Mouse (Mus musculus): ENCODE measurements at regions not wholly inside any gene's neighbourhood (a gene's known extent, or its start where the extent isn't known, plus 50 kb on each side); places are given as distances from the start of the nearest gene placed in this dataset.

GRCm38 (mm10) chr15:93874206-93874605 is 278.5 kb upstream of the Prickle1 start:
- no peak for ATAC-seq (ENCODE audit: low FRiP score)
- H3K9ac ChIP-seq (ENCODE audit: low read depth, low read length), result no peak overlapping the region
- no peak overlapping the region for H3K4me3 ChIP-seq (ENCODE audit: low read depth, low read length)
- no peak overlapping the region for H3K27ac ChIP-seq (ENCODE audit: low read depth, low read length)
- H3K9me3 ChIP-seq (ENCODE audit: control insufficient read depth, low read length), result no peaks in the 10 kb centered on the region
- H3K4me2 ChIP-seq (replicated peaks; ENCODE audit: low read depth, low read length), result no peak overlapping the region
- H3K27me3 ChIP-seq (ENCODE audit: control insufficient read depth, insufficient read depth, low read length), result no peaks in the 10 kb centered on the region
- no peaks in the 10 kb centered on the region for H3K4me1 ChIP-seq (replicated peaks; ENCODE audit: control insufficient read depth, insufficient read depth, low read length)
- no peak for DNase-seq (ENCODE audit: low spot score)
- whole genome bisulfite sequencing, result 79% methylated on average over 6 of the region's 6 CpGs
- H3K36me3 ChIP-seq (ENCODE audit: control insufficient read depth, insufficient read depth, low read length), result no peaks in the 10 kb centered on the region

GRCm38 (mm10) chr15:93857336-93857901 is 261.7 kb upstream of the Prickle1 start:
- H3K4me3 ChIP-seq (ENCODE audit: low read depth, low read length), result no peak overlapping the region
- WGBS, result 90% methylated on average over 12 of the region's 12 CpGs
- H3K27me3 ChIP-seq (ENCODE audit: control insufficient read depth, insufficient read depth, low read length), result no peaks in the 10 kb centered on the region
- H3K9ac ChIP-seq (ENCODE audit: low read depth, low read length), result no peak overlapping the region
- ATAC-seq (ENCODE audit: low FRiP score), result no peak
- H3K4me2 ChIP-seq (replicated peaks; ENCODE audit: low read depth, low read length), result no peak overlapping the region
- no peak for DNase-seq (ENCODE audit: low spot score)
- H3K27ac ChIP-seq (ENCODE audit: low read depth, low read length), result no peak overlapping the region
- no peaks in the 10 kb centered on the region for H3K9me3 ChIP-seq (ENCODE audit: control insufficient read depth, low read length)
- no peaks in the 10 kb centered on the region for H3K4me1 ChIP-seq (replicated peaks; ENCODE audit: control insufficient read depth, insufficient read depth, low read length)
- H3K36me3 ChIP-seq (ENCODE audit: control insufficient read depth, insufficient read depth, low read length), result no peaks in the 10 kb centered on the region

GRCm38 (mm10) chr15:93853221-93853620 is 257.5 kb upstream of the Prickle1 start:
- DNase-seq (ENCODE audit: low spot score) (no peak), ATAC-seq (ENCODE audit: low FRiP score) (no peak)
- Histone ChIP-seq H3K36me3 (ENCODE audit: control insufficient read depth, insufficient read depth, low read length) (no peaks in the 10 kb centered on the region), H3K4me1 (replicated peaks; ENCODE audit: control insufficient read depth, insufficient read depth, low read length) (no peaks in the 10 kb centered on the region), H3K4me2 (replicated peaks; ENCODE audit: low read depth, low read length) (no peak overlapping the region), H3K27me3 (ENCODE audit: control insufficient read depth, insufficient read depth, low read length) (no peaks in the 10 kb centered on the region), H3K9ac (ENCODE audit: low read depth, low read length) (no peak overlapping the region), H3K27ac (ENCODE audit: low read depth, low read length) (no peak overlapping the region), H3K9me3 (ENCODE audit: control insufficient read depth, low read length) (no peaks in the 10 kb centered on the region), H3K4me3 (ENCODE audit: low read depth, low read length) (no peak overlapping the region)
- WGBS, result 83% methylated on average over 3 of the region's 3 CpGs

- no peak overlapping the region for H3K27ac ChIP-seq (ENCODE audit: low read depth, low read length)
- no peaks in the 10 kb centered on the region for H3K36me3 ChIP-seq (ENCODE audit: control insufficient read depth, insufficient read depth, low read length)
- WGBS, result 96% methylated on average over 4 of the region's 4 CpGs
- no peaks in the 10 kb centered on the region for H3K27me3 ChIP-seq (ENCODE audit: control insufficient read depth, insufficient read depth, low read length)
- H3K9me3 ChIP-seq (ENCODE audit: control insufficient read depth, low read length), result no peaks in the 10 kb centered on the region
- ATAC-seq (ENCODE audit: low FRiP score) (no peak), DNase-seq (ENCODE audit: low spot score) (no peak)
- H3K4me1 ChIP-seq (replicated peaks; ENCODE audit: control insufficient read depth, insufficient read depth, low read length), result no peaks in the 10 kb centered on the region
- H3K4me2 ChIP-seq (replicated peaks; ENCODE audit: low read depth, low read length), result no peak overlapping the region
- H3K4me3 ChIP-seq (ENCODE audit: low read depth, low read length), result no peak overlapping the region
- no peak overlapping the region for H3K9ac ChIP-seq (ENCODE audit: low read depth, low read length)
These were observed 256.4 kb upstream of the Prickle1 start for GRCm38 (mm10) chr15:93852126-93852525.

- no peaks in the 10 kb centered on the region for H3K4me1 ChIP-seq (replicated peaks; ENCODE audit: control insufficient read depth, insufficient read depth, low read length)
- 70% methylated on average over 6 of the region's 6 CpGs for WGBS
- no peak for ATAC-seq (ENCODE audit: low FRiP score)
These were observed 254.7 kb upstream of the Prickle1 start for GRCm38 (mm10) chr15:93850388-93850787.

GRCm38 (mm10) chr15:93848830-93849229 is 253.1 kb upstream of the Prickle1 start:
- Histone ChIP-seq H3K9ac (ENCODE audit: low read depth, low read length) (no peak overlapping the region), H3K27ac (ENCODE audit: low read depth, low read length) (no peak overlapping the region), H3K9me3 (ENCODE audit: control insufficient read depth, low read length) (no peaks in the 10 kb centered on the region), H3K4me2 (replicated peaks; ENCODE audit: low read depth, low read length) (no peak overlapping the region), H3K4me1 (replicated peaks; ENCODE audit: control insufficient read depth, insufficient read depth, low read length) (no peaks in the 10 kb centered on the region), H3K27me3 (ENCODE audit: control insufficient read depth, insufficient read depth, low read length) (no peaks in the 10 kb centered on the region), H3K36me3 (ENCODE audit: control insufficient read depth, insufficient read depth, low read length) (no peaks in the 10 kb centered on the region), H3K4me3 (ENCODE audit: low read depth, low read length) (no peak overlapping the region)
- no peak for ATAC-seq (ENCODE audit: low FRiP score)
- no peak for DNase-seq (ENCODE audit: low spot score)
- WGBS, result 95% methylated on average over 4 of the region's 4 CpGs

More at GRCm38 (mm10) chr15:93850388-93850787, 254.7 kb upstream of the Prickle1 start:
- Histone ChIP-seq H3K9me3 (ENCODE audit: control insufficient read depth, low read length) (no peaks in the 10 kb centered on the region), H3K9ac (ENCODE audit: low read depth, low read length) (no peak overlapping the region), H3K4me2 (replicated peaks; ENCODE audit: low read depth, low read length) (no peak overlapping the region), H3K27ac (ENCODE audit: low read depth, low read length) (no peak overlapping the region), H3K4me3 (ENCODE audit: low read depth, low read length) (no peak overlapping the region), H3K36me3 (ENCODE audit: control insufficient read depth, insufficient read depth, low read length) (no peaks in the 10 kb centered on the region), H3K27me3 (ENCODE audit: control insufficient read depth, insufficient read depth, low read length) (no peaks in the 10 kb centered on the region)
- no peak for DNase-seq (ENCODE audit: low spot score)

GRCm38 (mm10) chr15:93846797-93847196 is 251.1 kb upstream of the Prickle1 start:
- no peak for DNase-seq (ENCODE audit: low spot score)
- 83% methylated on average over 4 of the region's 4 CpGs for WGBS
- Histone ChIP-seq H3K36me3 (ENCODE audit: control insufficient read depth, insufficient read depth, low read length) (no peaks in the 10 kb centered on the region), H3K4me1 (replicated peaks; ENCODE audit: control insufficient read depth, insufficient read depth, low read length) (no peaks in the 10 kb centered on the region), H3K27ac (ENCODE audit: low read depth, low read length) (no peak overlapping the region), H3K9me3 (ENCODE audit: control insufficient read depth, low read length) (no peaks in the 10 kb centered on the region), H3K4me2 (replicated peaks; ENCODE audit: low read depth, low read length) (no peak overlapping the region), H3K27me3 (ENCODE audit: control insufficient read depth, insufficient read depth, low read length) (no peaks in the 10 kb centered on the region), H3K4me3 (ENCODE audit: low read depth, low read length) (no peak overlapping the region), H3K9ac (ENCODE audit: low read depth, low read length) (no peak overlapping the region)
- no peak for ATAC-seq (ENCODE audit: low FRiP score)

GRCm38 (mm10) chr15:93845801-93846200 is 250.1 kb upstream of the Prickle1 start:
- Histone ChIP-seq H3K27me3 (ENCODE audit: control insufficient read depth, insufficient read depth, low read length) (no peaks in the 10 kb centered on the region), H3K9ac (ENCODE audit: low read depth, low read length) (no peak overlapping the region), H3K4me3 (ENCODE audit: low read depth, low read length) (no peak overlapping the region), H3K9me3 (ENCODE audit: control insufficient read depth, low read length) (no peaks in the 10 kb centered on the region), H3K27ac (ENCODE audit: low read depth, low read length) (no peak overlapping the region), H3K36me3 (ENCODE audit: control insufficient read depth, insufficient read depth, low read length) (no peaks in the 10 kb centered on the region), H3K4me1 (replicated peaks; ENCODE audit: control insufficient read depth, insufficient read depth, low read length) (no peaks in the 10 kb centered on the region), H3K4me2 (replicated peaks; ENCODE audit: low read depth, low read length) (no peak overlapping the region)
- ATAC-seq (ENCODE audit: low FRiP score), result no peak
- no peak for DNase-seq (ENCODE audit: low spot score)
- 89% methylated on average over 6 of the region's 6 CpGs for WGBS

GRCm38 (mm10) chr15:93832956-93833355 is 237.3 kb upstream of the Prickle1 start:
- WGBS, result 72% methylated on average over 1 of the region's 1 CpGs
- Histone ChIP-seq H3K27ac (ENCODE audit: low read depth, low read length) (no peak overlapping the region), H3K36me3 (ENCODE audit: control insufficient read depth, insufficient read depth, low read length) (no peaks in the 10 kb centered on the region), H3K27me3 (ENCODE audit: control insufficient read depth, insufficient read depth, low read length) (no peaks in the 10 kb centered on the region), H3K9ac (ENCODE audit: low read depth, low read length) (no peak overlapping the region), H3K9me3 (ENCODE audit: control insufficient read depth, low read length) (no peaks in the 10 kb centered on the region), H3K4me2 (replicated peaks; ENCODE audit: low read depth, low read length) (no peak overlapping the region), H3K4me1 (replicated peaks; ENCODE audit: control insufficient read depth, insufficient read depth, low read length) (no peaks in the 10 kb centered on the region), H3K4me3 (ENCODE audit: low read depth, low read length) (no peak overlapping the region)
- no peak for ATAC-seq (ENCODE audit: low FRiP score)
- DNase-seq (ENCODE audit: low spot score), result no peak
